ENCODE assay signal across 24 mouse cellular contexts in genomic region chr13:102127933-102128430, GRCm38 (mm10).
DNase-seq lines count a peak whose midpoint lies in the region; ATAC-seq lines count a peak whose summit lies in the region.
"Had no signal": no experiment of that assay in that cellular context is flagged by ENCODE, and none has a peak within 500 bp of the region (broad histone marks: within the 10 kb centered on the region; RNA-seq: fewer than 3 reads in every experiment).

No protein-coding gene starts in this region.

- H3K27me3 ChIP-seq in splenic B cell, adult 2 months (ENCODE audit: control insufficient read depth, insufficient read depth, low read length, poor library complexity, severe bottlenecking) = no peaks in the 10 kb centered on the region
- H3K27me3 ChIP-seq: CH12.LX; embryonic facial prominence, embryonic 12.5 days; Patski had no signal

- DNase-seq in thymus, postnatal 0 days (ENCODE audit: low spot score) = peak; percentile 32
- no peak for DNase-seq in thymus, postnatal 36 days
- peak; percentile 4 for DNase-seq in splenic B cell, adult 2 months (ENCODE audit: low read depth, low spot score)
- no peak for DNase-seq in right cerebral cortex, postnatal 4 days
- no peak for DNase-seq in left cerebral cortex, adult 8-10 months (ENCODE audit: low spot score in 2 of 2)
- DNase-seq: adrenal gland, adult 8-10 months; adrenal gland, postnatal 14 days; adrenal gland, postnatal 36 days; B cell, adult 2 months; cerebellum, adult 11-12 months; cerebellum, adult 2 months; cerebellum, adult 9-10 months; cerebellum, postnatal 10 days; cerebellum, postnatal 25 days had no signal

- ATAC-seq in megakaryocyte, adult 5-6 weeks (ENCODE audit: poor library complexity, severe bottlenecking) = peak; percentile 92
- ATAC-seq: activated CD4-positive, CD25-positive, alpha-beta regulatory T cell, adult 4 months; CD4-positive, CD25-positive, alpha-beta regulatory T cell, adult 4 months; forebrain, embryonic 14.5 days; forebrain, embryonic 16.5 days; Patski had no signal

- no peaks in the 10 kb centered on the region for H3K36me3 ChIP-seq in splenic B cell, adult 2 months (ENCODE audit: control insufficient read depth, insufficient read depth, low read length, poor library complexity, severe bottlenecking)
- H3K36me3 ChIP-seq: embryonic facial prominence, embryonic 10.5 days; embryonic facial prominence, embryonic 12.5 days; G1E had no signal

Comparison
In these comparisons a context has a peak if more than half of its experiments do, and no peak if none do; other contexts are left out.
1. DNase-seq: peak in thymus, postnatal 0 days (single experiment) and splenic B cell, adult 2 months (single experiment); none in thymus, postnatal 36 days (0 of 2), right cerebral cortex, postnatal 4 days (single experiment) and left cerebral cortex, adult 8-10 months (0 of 2).